Mouse (Mus musculus) heart, adult 18-20 months (tissue): ENCODE measurements around the gene Vkorc1l1. TPM values are rescaled to one million over a fixed set of nuclear protein-coding genes. Genes with fewer than 3 reads are reported as not detected.

Experiments
- DNase-seq, 2 experiments: peaks; one replicate each; pipeline ENCODE4 v3.0.0; 2021 to 2022; ENCODE audit warnings: mixed read lengths in 1 of 2
- total RNA-seq, 2 experiments: library from RNA; stranded (reverse); gene quantifications; 2 replicates each; pipeline ENCODE4 v1.2.3; 2021

Vkorc1l1 gene
- total RNA-seq, 2 experiments from 2014 or later: 14.6 to 18.4 TPM

- DNase-seq: peak; percentile 24 to 40
Observed at GRCm38 (mm10) chr5:130001356-130001987, 59.7 kb downstream of the Vkorc1l1 start.

DNA sequence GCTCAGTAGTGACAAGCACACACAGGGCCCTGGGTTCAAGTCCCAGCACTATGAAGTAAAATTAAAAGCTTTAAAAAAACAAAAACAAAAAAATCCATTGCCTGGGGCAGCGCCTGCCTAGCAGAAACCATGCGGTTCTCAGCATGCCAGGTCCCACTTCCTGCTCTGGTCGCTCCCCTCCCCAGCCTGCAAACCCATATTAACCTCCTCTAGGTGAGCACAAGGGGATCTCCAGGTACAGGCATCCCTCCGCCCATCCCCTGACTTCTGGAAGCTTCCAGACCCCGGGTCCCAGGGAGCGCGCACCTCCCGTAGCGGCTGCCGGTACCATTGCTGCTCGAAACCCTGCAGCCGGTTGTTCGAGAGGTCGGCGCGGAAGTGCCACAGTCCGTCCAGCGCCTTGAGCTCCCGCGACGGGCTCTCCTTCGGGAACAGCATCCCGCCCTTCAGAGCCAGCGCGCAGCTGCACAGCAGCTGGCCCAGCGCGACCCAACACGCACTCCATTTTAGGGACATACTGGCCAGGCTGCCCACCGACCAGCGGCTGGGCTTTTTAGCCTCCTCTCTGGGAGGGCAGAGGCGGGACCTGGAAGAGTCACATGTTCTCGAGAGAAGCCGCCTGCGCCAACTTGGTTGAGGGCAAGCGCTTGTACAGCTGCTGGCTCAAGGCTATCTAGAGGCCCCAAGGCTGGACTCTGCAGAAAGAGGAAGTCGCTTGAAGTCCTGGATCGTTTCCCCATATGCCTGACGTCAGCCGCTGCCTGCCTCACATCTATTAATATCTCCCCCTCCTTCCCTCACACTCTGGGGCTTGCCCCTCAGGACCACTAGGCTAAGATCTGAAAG, 60.8 kb downstream of the Vkorc1l1 start, which contains the start of gene Gusb:
Gene Gusb (minus strand): TSS at position 749 of the 846 bp plus-strand sequence.
- DNase-seq: peak; percentile 91 to 94

DNA sequence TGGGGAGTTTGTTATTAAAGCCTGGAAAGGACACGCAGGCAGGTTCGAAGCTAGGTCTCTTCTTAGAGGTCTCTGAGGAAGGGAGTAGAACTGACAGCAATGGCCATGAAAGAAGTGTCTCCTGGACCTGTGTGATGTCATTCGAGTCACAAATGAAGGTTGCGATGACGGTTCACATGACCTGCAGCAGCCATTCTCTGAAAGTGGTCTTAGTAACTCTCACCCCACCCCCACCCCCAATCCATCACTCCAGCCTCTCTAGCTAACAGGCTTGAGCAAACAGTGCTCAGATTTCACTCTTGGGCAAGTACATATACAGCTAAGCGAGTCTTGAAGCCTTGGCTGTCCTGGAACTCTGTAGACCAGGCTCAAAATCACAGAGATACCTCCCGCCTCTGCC, 61.5 kb downstream of the Vkorc1l1 start:
- no peak for DNase-seq

- no peak for DNase-seq
Observed at GRCm38 (mm10) chr5:130007344-130007743, 65.6 kb downstream of the Vkorc1l1 start.

GRCm38 (mm10) chr5:130008034-130008590, 66.3 kb downstream of the Vkorc1l1 start:
- no peak for DNase-seq

- DNase-seq: no peak
Observed at GRCm38 (mm10) chr5:130009784-130010183, 68.0 kb downstream of the Vkorc1l1 start.

DNA sequence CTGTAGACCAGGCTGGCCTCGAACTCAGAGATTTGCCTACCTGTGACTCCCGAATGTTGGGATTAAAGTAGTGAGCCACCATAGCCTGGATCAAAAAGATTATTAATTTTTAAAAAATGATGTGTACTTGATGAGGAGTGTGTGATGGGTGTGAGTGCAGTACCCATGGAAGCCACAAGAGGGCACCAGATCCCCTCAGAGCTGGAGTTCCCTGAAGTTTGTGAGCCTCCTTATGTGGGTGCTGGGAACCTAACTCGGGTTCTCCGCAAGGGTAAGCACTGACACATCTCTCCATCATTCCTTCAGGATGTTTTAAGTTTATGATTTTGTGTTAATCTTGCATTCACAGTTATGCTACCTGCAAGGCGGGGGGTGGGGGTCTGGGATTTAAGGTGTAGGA, 69.2 kb downstream of the Vkorc1l1 start:
- DNase-seq: no peak

- no peak for DNase-seq
Observed at GRCm38 (mm10) chr5:130015104-130015503, 73.3 kb downstream of the Vkorc1l1 start.

- no peak for DNase-seq
Observed at GRCm38 (mm10) chr5:130019461-130019860, 77.7 kb downstream of the Vkorc1l1 start.

DNA sequence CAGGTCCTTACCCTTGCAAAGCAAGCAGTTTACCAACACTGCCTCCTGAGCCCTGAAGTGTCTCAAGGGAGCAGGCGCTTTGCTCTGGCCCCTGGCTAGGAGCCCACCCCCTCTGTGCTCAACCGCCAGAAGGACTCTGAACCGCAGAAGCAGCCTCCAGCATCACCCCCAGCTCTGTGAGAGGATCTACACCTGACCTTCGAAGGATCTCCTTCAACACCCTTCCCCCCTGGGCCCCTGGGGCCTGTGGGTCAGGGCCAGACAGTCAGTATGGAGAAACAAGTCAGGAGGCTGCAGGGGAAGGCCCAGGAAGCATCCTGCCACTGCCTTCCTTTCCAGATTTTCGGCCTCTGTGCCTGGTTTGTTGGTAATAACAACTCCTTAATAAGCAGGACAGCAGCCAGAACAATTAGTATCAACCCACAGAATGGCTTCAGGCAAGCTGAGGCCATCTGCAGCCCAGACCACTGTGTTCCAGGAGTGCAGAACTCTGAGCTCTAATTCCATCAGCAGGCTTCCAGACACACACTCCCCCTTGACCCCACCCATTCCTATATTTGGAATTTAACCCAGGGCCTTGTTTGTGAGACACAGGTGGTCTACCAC, 79.7 kb downstream of the Vkorc1l1 start:
- DNase-seq: no peak

DNA sequence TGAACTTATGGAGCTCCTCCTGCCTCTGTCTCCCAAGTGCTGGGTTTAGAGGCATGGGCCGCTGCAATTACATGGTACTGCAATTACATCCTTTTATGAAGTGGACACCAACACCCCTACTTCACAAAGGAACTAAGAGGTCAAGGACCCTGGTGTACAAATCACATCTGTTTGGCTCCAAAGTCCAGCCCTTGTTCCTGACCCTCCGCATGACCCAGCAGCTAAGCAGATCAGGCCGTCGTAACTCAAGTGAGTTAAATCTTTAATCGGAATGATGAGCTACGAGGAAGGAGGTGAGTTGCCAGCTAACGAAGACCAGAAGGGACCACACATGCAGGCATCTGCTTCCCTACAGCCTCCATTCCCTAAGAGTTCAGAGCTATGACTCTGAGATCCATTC, 80.6 kb downstream of the Vkorc1l1 start:
- DNase-seq: no peak

DNA sequence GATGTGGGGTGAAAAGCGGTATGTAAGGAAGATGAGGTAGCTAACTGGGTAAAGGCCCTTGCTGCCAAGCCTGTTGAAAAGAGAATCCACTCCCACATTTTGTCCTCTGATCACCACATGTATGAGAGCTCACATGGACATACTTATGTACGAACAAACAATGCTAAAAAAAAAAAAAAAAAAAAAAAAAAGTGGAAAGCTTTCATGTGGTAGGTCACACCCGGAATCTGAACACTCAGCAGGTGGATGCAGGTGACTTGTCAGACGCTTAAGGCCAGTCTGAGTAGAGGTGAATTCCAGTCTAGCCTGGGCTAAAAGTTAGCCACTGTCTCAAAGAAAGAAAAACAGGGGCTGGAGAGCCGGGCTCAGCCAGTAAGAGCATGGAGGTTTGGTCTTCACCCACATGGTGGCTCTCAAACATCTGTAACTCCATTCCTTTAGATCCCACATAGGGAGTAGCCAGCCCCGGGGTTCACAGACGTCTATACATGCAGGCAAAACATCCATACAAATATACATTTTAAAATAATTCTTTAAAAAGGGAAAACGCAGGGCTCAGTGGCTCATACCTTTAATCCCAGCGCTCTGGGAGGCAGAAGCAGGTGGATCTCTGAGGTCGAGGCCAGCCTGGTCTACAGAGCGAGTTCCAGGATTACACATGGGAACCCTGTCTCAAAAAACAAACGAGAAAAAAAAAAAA, 81.4 kb downstream of the Vkorc1l1 start:
- DNase-seq: no peak

DNA sequence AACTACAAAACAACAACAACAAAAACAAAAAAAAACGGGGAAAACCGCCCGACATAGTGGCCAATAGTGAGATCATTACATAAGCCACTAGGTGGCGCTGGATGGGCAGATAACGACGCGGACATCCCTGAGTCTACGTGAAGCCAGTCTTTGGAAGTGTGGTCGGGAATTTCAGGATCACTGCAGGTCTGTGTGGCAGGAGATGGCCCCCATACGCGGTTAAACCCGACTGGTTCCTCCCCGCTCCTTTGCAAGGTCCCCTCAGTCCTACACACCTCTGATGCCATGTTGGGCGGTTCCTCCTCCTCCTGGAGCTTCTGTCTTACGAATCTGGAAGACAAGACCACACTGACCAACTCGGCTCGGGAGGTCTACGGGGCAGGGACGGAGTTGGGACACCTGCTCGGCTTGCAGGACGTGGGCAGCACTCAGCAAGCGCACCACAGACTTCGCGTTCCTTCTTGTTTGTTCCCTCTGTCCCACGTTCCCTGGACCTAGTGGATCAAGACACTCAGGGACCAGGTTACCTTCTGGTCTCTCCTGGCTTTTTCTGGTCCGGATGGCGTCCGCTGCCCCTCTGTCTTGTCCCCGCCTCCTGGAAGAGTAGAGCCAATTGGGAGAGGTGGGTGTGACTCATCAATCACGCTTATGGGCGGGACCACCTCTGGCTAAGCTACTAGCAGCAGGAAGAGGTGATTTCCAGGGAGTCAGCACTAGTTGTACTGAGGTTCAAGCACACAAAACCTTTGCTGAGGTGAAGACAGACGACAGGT, 82.2 kb downstream of the Vkorc1l1 start:
- peak; percentile 89 to 95 for DNase-seq

GRCm38 (mm10) chr5:130027134-130027533, 85.4 kb downstream of the Vkorc1l1 start:
- DNase-seq: no peak

DNA sequence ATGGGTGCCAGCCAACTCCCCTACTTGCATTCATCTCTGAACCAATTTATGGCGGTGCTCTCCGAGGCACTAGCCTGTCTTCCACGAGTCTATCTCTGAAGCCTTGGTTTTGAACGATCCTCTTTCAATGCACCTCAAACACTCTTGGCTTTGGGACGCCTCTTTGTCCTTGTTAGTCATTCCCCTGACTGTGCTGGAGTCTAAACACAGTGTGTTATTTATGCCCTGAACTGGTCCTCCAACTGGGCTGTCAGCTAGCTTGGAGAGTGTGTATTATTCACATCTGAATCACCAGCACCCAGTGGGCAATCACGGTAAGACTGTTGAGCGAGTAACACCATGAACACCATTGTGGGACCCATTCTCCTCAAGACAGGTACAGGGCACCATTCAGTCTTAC, 85.9 kb downstream of the Vkorc1l1 start:
- no peak for DNase-seq

GRCm38 (mm10) chr5:130029142-130029897, 87.5 kb downstream of the Vkorc1l1 start, which contains the start of the genes Asl and Crcp:
TSS of gene Asl (minus strand) at chr5:130029247.
TSS of gene Crcp (plus strand) at chr5:130029290.
- DNase-seq: peak; percentile 91 to 95

- DNase-seq: no peak
Observed at GRCm38 (mm10) chr5:130031410-130032390, 89.9 kb downstream of the Vkorc1l1 start.

- no peak for DNase-seq
Observed at GRCm38 (mm10) chr5:130033869-130034268, 92.1 kb downstream of the Vkorc1l1 start.
